Mouse (Mus musculus) hindbrain, embryonic 14.5 days (tissue): ENCODE results near the gene Btbd17. TPM values are rescaled to one million over a fixed set of nuclear protein-coding genes. Genes with fewer than 3 reads are reported as not detected.

Experiments
- ATAC-seq: fragments of 200-750 bp; cut with Nextera tagmentation; 2 replicates; pipeline ENCODE4 v1.8.0; 2017; ENCODE audit warnings: moderate number of reproducible peaks, mild to moderate bottlenecking, moderate TSS enrichment, moderate library complexity; ENCODE audit not compliant: low FRiP score
- DNase-seq: peaks from one replicate; pipeline ENCODE4 v3.0.0-alpha.2; 2015; ENCODE audit warnings: low spot score
- H3K27ac ChIP-seq: fragments of 300-500 bp; sonication (generic); 2 replicates; pipeline ENCODE4 v1.5.1; 2014; ENCODE audit warnings: mild to moderate bottlenecking, moderate library complexity
- H3K27me3 ChIP-seq: fragments of 300-500 bp; sonication (generic); 2 replicates; pipeline ENCODE4 v1.6.1; 2014; ENCODE audit warnings: mild to moderate bottlenecking, low read length, mixed read lengths; ENCODE audit not compliant: control insufficient read depth, insufficient read depth
- H3K36me3 ChIP-seq: fragments of 300-500 bp; sonication (generic); replicated peaks from 2 replicates; pipeline ENCODE4 v1.6.1; 2014; ENCODE audit not compliant: control insufficient read depth, insufficient read depth
- H3K4me1 ChIP-seq: fragments of 300-500 bp; sonication (generic); replicated peaks from 2 replicates; pipeline ENCODE4 v1.6.1; 2014; ENCODE audit warnings: antibody characterized with exemption, low read length, mixed read lengths; ENCODE audit not compliant: control insufficient read depth, insufficient read depth
- H3K4me2 ChIP-seq: fragments of 300-500 bp; sonication (generic); replicated peaks from 2 replicates; pipeline ENCODE4 v1.6.1; 2014; ENCODE audit warnings: mild to moderate bottlenecking, moderate library complexity
- H3K4me3 ChIP-seq: fragments of 300-500 bp; sonication (generic); replicated peaks from 2 replicates; pipeline ENCODE4 v1.5.1; 2014; ENCODE audit warnings: mild to moderate bottlenecking, low read length
- H3K9ac ChIP-seq: fragments of 300-500 bp; sonication (generic); 2 replicates; pipeline ENCODE4 v1.6.1; 2014
- H3K9me3 ChIP-seq: fragments of 300-500 bp; sonication (generic); 2 replicates; pipeline ENCODE4 v1.6.1; 2016; ENCODE audit warnings: low read length; ENCODE audit not compliant: control insufficient read depth
- WGBS: fragments of 180-500 bp; shearing (Covaris S2); extraction: QIAGEN DNeasy Blood & Tissue Kit; methylation state at CpG from one replicate; pipeline ENCODE4 v1.1.7; 2014; 5-methylcytosine and 5-hydroxymethylcytosine counted together
- polyA plus RNA-seq: library from polyadenylated mRNA; unstranded; fragments of >200 nt; fragmentation: Nextera tagmentation; extraction: Ambion mirVana; gene quantifications from 2 replicates; pipeline ENCODE4 v1.2.1, GENCODE M21; 2014

The Btbd17 gene
- polyA plus RNA-seq, 1 experiment from 2014 or later: 20.0 TPM

DNA sequence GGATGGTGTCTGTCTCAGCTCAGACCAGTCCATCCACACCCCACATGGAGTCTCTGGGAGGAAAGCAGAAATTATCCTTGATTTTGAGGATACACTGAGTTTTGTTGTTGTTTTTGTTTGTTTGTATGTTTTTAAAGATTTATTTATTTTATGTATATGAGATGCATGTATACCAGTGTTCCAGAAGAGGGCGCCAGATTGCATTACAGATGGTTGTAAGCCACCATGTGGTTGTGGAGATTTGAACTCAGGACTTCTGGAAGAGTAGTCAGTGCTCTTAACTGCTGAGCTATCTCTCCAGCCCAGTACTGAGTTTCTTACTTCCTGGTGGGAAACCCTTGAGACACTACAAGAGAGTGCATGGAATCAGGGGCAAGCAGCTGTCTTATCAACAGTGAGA is 13.6 kb upstream of the Btbd17 start:
- DNase-seq: no peak
- no peak overlapping the region for H3K4me2 ChIP-seq
- H3K9ac ChIP-seq: no peak overlapping the region
- 92% methylated on average over 1 of the region's 1 CpGs for WGBS
- no peaks in the 10 kb centered on the region for H3K9me3 ChIP-seq
- ATAC-seq: no peak
- no peaks in the 10 kb centered on the region for H3K27me3 ChIP-seq
- H3K4me3 ChIP-seq: no peak overlapping the region
- peaks cover 9% of the 10 kb centered on the region for H3K4me1 ChIP-seq
- no peak overlapping the region for H3K27ac ChIP-seq
- H3K36me3 ChIP-seq: no peaks in the 10 kb centered on the region

DNA sequence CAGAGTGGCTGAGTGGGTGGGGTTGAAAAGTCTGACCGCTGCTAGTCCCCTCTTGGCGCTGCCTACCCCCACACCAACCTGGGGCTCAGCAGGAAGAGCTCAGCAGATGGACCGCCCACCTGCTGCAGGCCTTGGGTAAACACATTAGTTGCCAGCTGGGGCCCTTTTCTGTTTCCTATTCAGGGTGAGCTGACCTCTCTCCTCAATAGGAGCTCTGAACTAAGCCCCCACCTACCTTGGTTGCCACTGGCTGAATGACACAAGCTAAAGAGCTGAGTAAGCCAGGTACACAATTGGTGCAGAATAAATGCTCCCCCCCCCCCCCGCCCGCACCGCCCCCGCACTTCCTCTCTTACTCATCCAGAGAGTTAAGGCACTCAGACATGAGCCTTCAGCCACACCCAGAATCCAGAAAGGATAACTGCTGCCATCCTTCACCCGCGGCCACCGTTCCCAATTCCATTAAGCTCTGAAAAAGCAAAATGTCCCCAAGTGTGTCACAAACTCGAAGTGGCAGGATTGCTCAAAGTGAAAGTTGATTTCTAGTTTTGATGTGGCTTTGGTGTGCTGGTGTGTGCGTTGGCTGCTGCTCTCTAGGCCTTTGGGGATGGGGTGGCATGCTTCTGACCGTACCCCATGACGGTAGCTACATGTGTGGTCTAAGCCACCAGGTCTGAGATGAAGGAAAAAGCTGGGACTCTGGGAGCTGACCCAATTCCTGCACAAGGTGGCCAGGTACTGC is 12.1 kb upstream of the Btbd17 start:
- 22% methylated on average over 14 of the region's 14 CpGs for WGBS
- H3K4me2 ChIP-seq: no peak overlapping the region
- no peak overlapping the region for H3K9ac ChIP-seq
- no peaks in the 10 kb centered on the region for H3K36me3 ChIP-seq
- no peaks in the 10 kb centered on the region for H3K9me3 ChIP-seq
- peaks cover 14% of the 10 kb centered on the region for H3K4me1 ChIP-seq
- no peak overlapping the region for H3K4me3 ChIP-seq
- no peak for ATAC-seq
- H3K27ac ChIP-seq: no peak overlapping the region
- H3K27me3 ChIP-seq: no peaks in the 10 kb centered on the region
- no peak for DNase-seq

DNA sequence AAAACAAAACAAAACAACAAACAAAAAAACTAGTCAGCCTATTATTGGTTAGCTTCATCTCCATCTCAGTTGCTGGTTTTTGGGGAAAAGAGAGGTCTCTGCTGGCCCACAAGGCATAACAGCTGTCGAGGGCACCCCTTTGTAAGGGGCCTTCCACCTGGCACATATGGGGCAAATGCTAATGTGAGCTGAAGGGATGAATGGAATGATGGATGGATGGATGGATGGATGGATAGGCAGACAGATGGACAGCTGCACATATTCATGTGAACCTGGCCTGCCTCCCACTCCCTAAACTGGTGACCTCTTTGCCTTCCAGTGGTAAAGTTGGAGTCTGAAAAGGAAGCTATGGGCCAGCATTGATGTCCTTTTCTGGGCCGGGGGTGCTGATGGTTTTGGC is 11.3 kb upstream of the Btbd17 start:
- H3K27ac ChIP-seq: 0 out of 2 replicates have a peak overlapping the region, but pooled peaks have one; percentile 5
- no peak for DNase-seq

DNA sequence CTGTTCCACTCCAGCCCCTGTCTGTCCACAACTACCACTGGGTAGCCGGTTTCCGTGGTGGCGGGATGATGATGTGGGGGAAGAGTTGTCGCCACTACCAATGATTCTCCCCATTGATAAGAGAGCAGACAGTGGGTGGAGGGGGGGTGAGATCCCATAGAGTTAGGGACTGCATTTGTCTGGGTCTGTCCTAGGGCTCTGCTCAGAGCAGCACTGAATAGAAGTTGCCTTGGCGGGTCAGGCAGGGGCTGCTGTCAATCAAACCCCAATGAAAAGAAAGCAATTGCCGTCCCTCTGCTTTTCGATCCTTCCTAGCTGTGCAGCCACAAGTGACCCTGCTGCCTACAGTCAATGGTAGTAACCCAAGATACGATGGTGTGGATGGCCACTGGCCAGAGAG is 8.2 kb upstream of the Btbd17 start:
- H3K27me3 ChIP-seq: no peaks in the 10 kb centered on the region
- no peak overlapping the region for H3K4me3 ChIP-seq
- no peak overlapping the region for H3K4me2 ChIP-seq
- H3K9me3 ChIP-seq: no peaks in the 10 kb centered on the region
- ATAC-seq (no peak), DNase-seq (no peak)
- WGBS: 13% methylated on average over 8 of the region's 8 CpGs
- no peak overlapping the region for H3K9ac ChIP-seq
- H3K4me1 ChIP-seq: peaks cover 14% of the 10 kb centered on the region
- no peak overlapping the region for H3K27ac ChIP-seq
- H3K36me3 ChIP-seq: no peaks in the 10 kb centered on the region

More for the DNA sequence above, 11.3 kb upstream of the Btbd17 start:
- H3K4me1 ChIP-seq: peaks cover 14% of the 10 kb centered on the region
- ATAC-seq: no peak
- no peaks in the 10 kb centered on the region for H3K9me3 ChIP-seq
- H3K9ac ChIP-seq: no peak overlapping the region
- 51% methylated on average over 2 of the region's 2 CpGs for WGBS
- H3K4me3 ChIP-seq: no peak overlapping the region
- H3K4me2 ChIP-seq: no peak overlapping the region
- H3K36me3 ChIP-seq: no peaks in the 10 kb centered on the region
- no peaks in the 10 kb centered on the region for H3K27me3 ChIP-seq

DNA sequence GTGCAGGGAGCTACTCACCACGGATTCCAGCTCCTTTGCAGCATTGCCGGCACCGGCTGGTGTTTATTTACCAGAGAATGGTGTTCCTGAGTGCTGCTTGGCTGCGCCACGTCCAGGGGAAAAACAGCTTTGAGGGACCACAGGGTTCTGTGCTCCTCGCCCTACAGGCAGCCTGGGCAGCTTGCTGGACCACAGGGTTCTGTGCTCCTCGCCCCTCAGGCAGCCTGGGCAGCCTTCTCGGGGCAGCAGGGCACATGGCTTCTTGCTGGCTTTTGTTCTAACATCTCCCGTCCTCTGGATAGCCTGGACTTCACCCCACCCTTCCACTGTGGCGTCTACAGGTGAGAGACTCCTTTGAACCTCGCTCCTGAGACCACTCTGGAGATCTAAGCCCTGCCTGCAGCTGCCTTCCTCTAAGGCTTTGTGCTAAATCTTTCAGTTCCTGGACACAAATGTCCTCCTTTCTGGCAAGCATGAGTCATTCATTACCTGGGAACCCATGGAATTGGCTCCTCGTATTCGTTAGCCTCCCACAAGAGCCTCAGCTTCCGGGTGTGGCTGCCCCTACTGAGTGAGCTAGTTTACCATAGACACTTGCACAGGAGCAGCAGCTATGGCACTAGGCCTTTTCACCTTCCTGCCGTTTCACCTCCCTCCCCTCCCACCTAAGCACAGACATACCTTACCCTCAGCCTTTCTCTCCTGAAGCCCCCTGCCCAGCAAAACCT is 7.0 kb upstream of the Btbd17 start:
- WGBS: 70% methylated on average over 15 of the region's 15 CpGs
- DNase-seq: no peak
- no peaks in the 10 kb centered on the region for H3K27me3 ChIP-seq
- H3K4me1 ChIP-seq: peaks cover 14% of the 10 kb centered on the region
- H3K9ac ChIP-seq: no peak overlapping the region
- H3K4me3 ChIP-seq: no peak overlapping the region
- no peaks in the 10 kb centered on the region for H3K9me3 ChIP-seq
- no peak for ATAC-seq
- no peaks in the 10 kb centered on the region for H3K36me3 ChIP-seq
- no peak overlapping the region for H3K4me2 ChIP-seq
- no peak overlapping the region for H3K27ac ChIP-seq

DNA sequence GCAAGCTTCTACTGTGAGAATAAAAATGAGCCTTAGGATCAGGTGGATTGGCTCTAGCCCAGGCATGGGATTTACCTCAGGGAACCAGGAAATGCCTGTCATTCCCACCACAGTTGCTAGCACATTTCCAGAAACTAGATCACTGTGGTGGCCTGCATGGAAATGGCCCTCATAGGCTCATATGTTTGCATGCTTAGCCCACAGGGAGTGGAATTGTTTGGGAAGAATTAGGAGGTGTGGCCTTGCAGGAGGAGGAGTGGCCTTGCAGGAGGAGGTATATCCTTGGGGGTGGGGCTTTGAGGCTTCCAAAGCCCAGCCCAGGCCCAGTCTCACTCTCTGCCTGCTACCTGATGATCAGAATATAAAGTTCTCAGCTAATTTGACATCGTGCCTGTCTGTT is 6.2 kb upstream of the Btbd17 start:
- Histone ChIP-seq H3K27me3 (no peaks in the 10 kb centered on the region), H3K36me3 (no peaks in the 10 kb centered on the region), H3K4me3 (no peak overlapping the region), H3K27ac (no peak overlapping the region), H3K4me2 (no peak overlapping the region), H3K9me3 (no peaks in the 10 kb centered on the region), H3K4me1 (peaks cover 6% of the 10 kb centered on the region; the same call in 1 of the 2 replicates), H3K9ac (no peak overlapping the region)
- DNase-seq: no peak
- no peak for ATAC-seq
- WGBS: 100% methylated on average over 1 of the region's 1 CpGs

DNA sequence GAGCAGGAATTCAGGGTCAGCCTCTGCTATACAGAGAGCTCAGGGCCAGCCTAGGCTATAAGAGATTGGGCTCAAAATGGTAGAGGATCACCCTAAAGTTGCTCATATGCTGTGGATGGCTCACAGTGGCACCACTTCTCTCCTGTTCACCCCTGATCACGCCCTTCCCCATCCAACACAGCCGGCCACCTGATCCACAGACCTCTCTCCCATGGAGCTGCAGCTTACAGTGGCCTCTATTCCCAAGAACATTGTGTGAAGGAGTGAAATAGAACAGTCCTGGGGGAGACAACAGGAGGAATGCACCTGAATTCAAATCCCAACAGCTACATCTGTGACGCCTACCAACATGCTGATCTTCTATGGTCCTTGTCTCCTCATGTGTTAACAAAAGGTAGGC is 2.9 kb upstream of the Btbd17 start, which contains the start of gene Gpr142:
Gene Gpr142 (plus strand): TSS at position 301 of the 400 bp plus-strand sequence.
- Histone ChIP-seq H3K27me3 (no peaks in the 10 kb centered on the region), H3K9ac (no peak within 1 kb of the TSS), H3K27ac (no peak within 1 kb of the TSS), H3K4me3 (no peak within 1 kb of the TSS), H3K36me3 (no peaks in the 10 kb centered on the region), H3K4me1 (peaks cover 23% of the 10 kb centered on the region), H3K9me3 (no peaks in the 10 kb centered on the region), H3K4me2 (no peak within 1 kb of the TSS)
- no peak for DNase-seq
- 93% methylated on average over 3 of the region's 3 CpGs for WGBS
- no peak for ATAC-seq

DNA sequence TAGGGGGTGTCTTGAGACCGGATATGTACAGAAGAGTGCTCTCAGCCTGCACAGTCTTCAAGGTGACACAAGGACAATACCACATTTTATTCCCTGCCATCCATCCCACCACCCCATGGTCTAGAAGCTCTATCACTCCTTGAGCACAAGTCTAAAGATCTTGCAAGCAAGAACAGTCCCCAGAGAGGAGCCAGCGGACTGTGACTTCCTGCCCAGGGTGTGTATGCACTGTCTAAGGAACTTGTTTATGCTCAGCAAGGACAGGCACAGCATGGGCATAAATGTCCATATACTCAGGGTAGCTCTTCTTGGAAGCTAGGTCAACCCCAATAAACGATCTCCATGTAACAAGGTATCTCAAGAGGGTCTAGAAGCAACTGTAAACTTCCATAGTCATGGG is 2.2 kb upstream of the Btbd17 start:
- Histone ChIP-seq H3K27me3 (no peaks in the 10 kb centered on the region), H3K9ac (no peak overlapping the region), H3K27ac (no peak overlapping the region), H3K4me1 (peaks cover 28% of the 10 kb centered on the region), H3K4me2 (no peak overlapping the region), H3K4me3 (no peak overlapping the region), H3K36me3 (no peaks in the 10 kb centered on the region), H3K9me3 (no peaks in the 10 kb centered on the region)
- DNase-seq: no peak
- no peak for ATAC-seq
- 96% methylated on average over 3 of the region's 3 CpGs for WGBS

DNA sequence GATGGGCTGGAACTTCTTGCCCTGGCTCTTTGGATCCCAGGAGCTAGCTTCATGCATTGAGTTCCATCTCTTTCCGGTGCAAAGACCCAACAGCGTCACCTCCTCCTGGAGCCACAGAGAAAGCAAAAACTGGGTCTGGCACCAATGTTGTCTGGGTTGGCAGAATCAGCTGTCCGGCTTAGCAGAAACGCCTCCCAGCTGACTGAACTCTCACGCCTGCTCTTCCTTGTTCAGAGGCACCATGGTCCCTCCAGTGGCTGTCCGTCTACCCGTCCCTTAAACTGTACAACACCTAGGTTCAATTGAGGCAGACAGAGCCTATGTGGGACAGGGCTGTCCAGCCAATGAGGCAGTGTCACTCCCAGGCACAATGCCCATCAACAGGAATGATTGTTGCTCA is 1.4 kb upstream of the Btbd17 start:
- Histone ChIP-seq H3K27me3 (no peaks in the 10 kb centered on the region), H3K27ac (0 out of 2 replicates have a peak overlapping the region, but pooled peaks have one; percentile 93), H3K4me1 (peaks cover 35% of the 10 kb centered on the region), H3K9ac (no peak overlapping the region), H3K36me3 (no peaks in the 10 kb centered on the region), H3K4me3 (no peak overlapping the region), H3K9me3 (no peaks in the 10 kb centered on the region), H3K4me2 (no peak overlapping the region)
- 89% methylated on average over 7 of the region's 7 CpGs for WGBS
- DNase-seq (no peak), ATAC-seq (no peak)
